Mouse (Mus musculus) spleen, adult 2 months (tissue): ENCODE results near the gene Pced1b.
"Not testable (repeated sequence)": the region's sequence is repeated elsewhere in the genome, so short reads cannot be mapped to it uniquely, and the experiment has no call there.

Experiments
- CTCF ChIP-seq: fragments of 200-500 bp; IDR thresholded peaks from 2 replicates; pipeline ENCODE4 v1.5.1; 2011; ENCODE audit warnings: mild to moderate bottlenecking, inconsistent platforms; ENCODE audit not compliant: insufficient read depth, insufficient read length, insufficient replicate concordance; ENCODE audit errors: extremely low read depth
- POLR2A ChIP-seq: fragments of 200-500 bp; IDR thresholded peaks from 2 replicates; pipeline ENCODE4 v1.6.1; 2011; ENCODE audit warnings: low read depth, low read length, inconsistent platforms

GRCm38 (mm10) chr15:97209754-97210153, 37.2 kb upstream of the Pced1b start:
- not testable (repeated sequence) for TF ChIP-seq POLR2A, CTCF
